Mouse (Mus musculus) kidney, adult 2 months (tissue): Measurements from ENCODE around the gene Kctd10.

ENCODE experiments used
- CTCF ChIP-seq: fragments of 200-500 bp; conservative IDR thresholded peaks from 2 replicates; pipeline ENCODE4 v1.5.1; 2011; ENCODE audit warnings: low read depth, mild to moderate bottlenecking, control low read depth, low read length, moderate library complexity, mixed read lengths; ENCODE audit not compliant: insufficient read depth, insufficient read length
- POLR2A ChIP-seq: fragments of 200-500 bp; IDR thresholded peaks from one replicate; pipeline ENCODE4 v1.6.1; 2011; ENCODE audit warnings: low read depth, low read length, control low read depth

- TF ChIP-seq CTCF: no peak
- TF ChIP-seq POLR2A: no peak
Observed at GRCm38 (mm10) chr5:114368121-114368520, 12.2 kb downstream of the Kctd10 start.
